Mouse (Mus musculus) myocyte (in vitro differentiated cells): ENCODE data around the gene Prrt2.

Experiments used
- CEBPB ChIP-seq: IDR thresholded peaks from 2 replicates; pipeline ENCODE4 v1.6.1; 2011; ENCODE audit warnings: mild to moderate bottlenecking, moderate library complexity; ENCODE audit not compliant: poor library complexity, insufficient read depth, severe bottlenecking
- MAX ChIP-seq: IDR thresholded peaks from one replicate; pipeline ENCODE4 v1.6.1; 2011; ENCODE audit warnings: low read depth, mild to moderate bottlenecking, control low read depth
- MYOD1 ChIP-seq, 3 experiments: IDR thresholded peaks; one replicate each; pipeline ENCODE4 v1.6.1; 2011; ENCODE audit warnings: control low read depth in 2 of 3, low read depth in 2 of 3, mild to moderate bottlenecking in 2 of 3, moderate library complexity in 1 of 3; ENCODE audit not compliant: insufficient read length in 2 of 3, control insufficient read depth in 1 of 3
- MYOG ChIP-seq, 3 experiments: IDR thresholded peaks; one replicate each; pipeline ENCODE4 v1.6.1; 2011; ENCODE audit warnings: control low read depth in 2 of 3, low read depth in 2 of 3, mild to moderate bottlenecking in 2 of 3; ENCODE audit not compliant: insufficient read length in 2 of 3, control insufficient read depth in 1 of 3, insufficient read depth in 1 of 3
- POLR2A ChIP-seq: IDR thresholded peaks from one replicate; pipeline ENCODE4 v1.6.1; 2011; ENCODE audit warnings: low read depth, mild to moderate bottlenecking, control low read depth, moderate library complexity; ENCODE audit not compliant: insufficient read length
- TCF12 ChIP-seq: IDR thresholded peaks from one replicate; pipeline ENCODE4 v1.6.1; 2011; ENCODE audit warnings: mild to moderate bottlenecking, control low read depth; ENCODE audit not compliant: poor library complexity, insufficient read depth, severe bottlenecking

- peak; percentile 66 to 88 (median 66) for TF ChIP-seq MYOG (IDR thresholded peaks at IDR 0.05; ENCODE audit: control insufficient read depth in 1 of 3, insufficient read depth in 1 of 3, insufficient read length in 2 of 3, low read depth in 2 of 3)
- TF ChIP-seq POLR2A = no peak
- TF ChIP-seq CEBPB = no peak
- no peak for TF ChIP-seq MAX
- peak; percentile 13 to 89 (median 67) for TF ChIP-seq MYOD1 (IDR thresholded peaks at IDR 0.05; ENCODE audit: control insufficient read depth in 1 of 3, insufficient read length in 2 of 3, low read depth in 2 of 3)
- TF ChIP-seq TCF12 = peak; percentile 23
Measured at GRCm38 (mm10) chr7:126984667-126985444, 36.2 kb downstream of the Prrt2 start.
